Mouse (Mus musculus) spleen, postnatal 4 days (tissue): Measurements from ENCODE around the gene Madd.
A peak's percentile ranks its signal among the peaks of the same experiment; 100 is the strongest.
"Not testable (repeated sequence)": the region's sequence is repeated elsewhere in the genome, so short reads cannot be mapped to it uniquely, and the experiment has no call there.

ENCODE experiments used
- DNase-seq, 2 experiments: peaks; one replicate each; pipeline ENCODE4 v3.0.0; 2022; ENCODE audit warnings: low spot score in 2 of 2

The Madd gene

DNA sequence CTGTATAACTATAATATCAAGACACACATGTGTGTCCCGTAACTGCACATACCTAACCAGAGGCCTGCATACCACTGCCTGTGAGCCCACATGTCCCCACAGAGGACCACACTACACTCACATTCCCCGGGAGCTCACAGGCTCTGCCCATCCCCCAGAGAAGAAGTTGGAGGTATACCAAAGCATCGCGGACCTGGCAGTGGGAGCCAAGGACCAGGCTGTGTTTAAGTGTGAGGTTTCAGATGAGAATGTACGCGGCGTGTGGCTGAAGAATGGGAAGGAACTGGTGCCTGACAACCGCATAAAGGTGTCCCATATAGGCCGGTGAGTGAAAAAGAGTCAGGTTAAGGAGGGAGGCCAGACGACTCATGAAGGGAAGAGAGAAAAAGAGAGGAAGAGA is 58.5 kb downstream of the Madd start:
- DNase-seq: no peak

GRCm38 (mm10) chr2:91123521-91123920 is 60.1 kb downstream of the Madd start:
- no peak for DNase-seq

DNA sequence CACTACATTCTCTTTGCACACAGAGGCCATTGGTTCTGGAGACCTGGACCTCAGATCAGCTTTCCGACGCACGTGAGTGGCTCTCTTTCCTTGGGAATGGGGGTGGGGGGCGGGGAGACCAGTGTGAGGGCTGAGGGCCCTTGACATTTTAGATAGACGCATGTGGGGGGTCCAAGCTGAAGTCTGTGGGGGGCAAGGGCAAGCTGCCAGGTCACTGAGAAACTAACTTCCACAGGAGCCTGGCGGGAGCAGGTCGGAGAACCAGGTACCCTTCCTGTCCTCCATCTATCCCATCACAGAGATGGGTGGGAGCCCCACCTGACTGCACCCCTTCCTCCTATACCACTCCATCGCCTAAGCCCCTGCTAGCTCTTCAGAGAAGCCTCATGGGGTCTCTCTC is 62.1 kb downstream of the Madd start:
- no peak for DNase-seq

- DNase-seq: no peak
These were observed 62.6 kb downstream of the Madd start for GRCm38 (mm10) chr2:91121011-91121410.

DNA sequence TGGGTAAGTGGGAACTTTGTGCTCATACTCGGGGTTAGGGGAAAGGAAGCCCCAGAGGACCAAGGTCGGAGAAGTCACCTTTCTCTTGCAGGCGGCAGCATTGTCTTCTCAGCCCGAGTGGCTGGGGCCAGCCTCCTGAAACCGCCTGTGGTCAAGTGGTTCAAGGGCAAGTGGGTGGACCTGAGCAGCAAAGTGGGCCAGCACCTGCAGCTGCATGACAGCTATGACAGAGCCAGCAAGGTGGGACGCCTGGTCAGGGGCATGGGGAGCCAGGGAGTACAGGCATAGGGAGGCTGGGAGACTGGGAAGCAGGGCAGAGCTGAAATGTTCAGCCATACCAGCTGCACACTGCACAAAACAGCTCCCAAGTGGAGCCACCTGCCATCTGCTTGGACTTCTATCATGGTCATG is 63.4 kb downstream of the Madd start:
- no peak for DNase-seq

DNA sequence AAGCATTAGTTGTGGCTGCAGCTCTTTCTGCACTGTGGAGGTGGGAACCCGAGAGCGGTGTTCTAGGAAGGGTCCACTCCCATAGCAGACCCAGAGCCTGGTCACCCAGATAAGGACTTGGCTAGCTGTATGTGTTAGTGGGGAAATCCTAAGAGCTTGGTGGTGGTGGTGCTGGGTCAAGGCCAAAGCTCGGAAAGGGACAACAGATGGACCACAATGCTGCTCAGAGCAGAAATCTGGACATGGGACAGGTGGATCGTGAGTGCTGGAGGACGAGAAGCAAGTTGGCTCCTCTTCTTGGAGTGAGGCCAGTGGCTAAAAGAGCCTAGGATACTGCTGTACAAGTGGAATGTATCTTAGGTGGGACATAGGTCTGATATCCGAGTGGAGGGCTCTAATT is 64.1 kb downstream of the Madd start:
- no peak for DNase-seq

GRCm38 (mm10) chr2:91119061-91119460 is 64.6 kb downstream of the Madd start:
- no peak for DNase-seq

GRCm38 (mm10) chr2:91118647-91119046 is 65.0 kb downstream of the Madd start:
- no peak for DNase-seq

DNA sequence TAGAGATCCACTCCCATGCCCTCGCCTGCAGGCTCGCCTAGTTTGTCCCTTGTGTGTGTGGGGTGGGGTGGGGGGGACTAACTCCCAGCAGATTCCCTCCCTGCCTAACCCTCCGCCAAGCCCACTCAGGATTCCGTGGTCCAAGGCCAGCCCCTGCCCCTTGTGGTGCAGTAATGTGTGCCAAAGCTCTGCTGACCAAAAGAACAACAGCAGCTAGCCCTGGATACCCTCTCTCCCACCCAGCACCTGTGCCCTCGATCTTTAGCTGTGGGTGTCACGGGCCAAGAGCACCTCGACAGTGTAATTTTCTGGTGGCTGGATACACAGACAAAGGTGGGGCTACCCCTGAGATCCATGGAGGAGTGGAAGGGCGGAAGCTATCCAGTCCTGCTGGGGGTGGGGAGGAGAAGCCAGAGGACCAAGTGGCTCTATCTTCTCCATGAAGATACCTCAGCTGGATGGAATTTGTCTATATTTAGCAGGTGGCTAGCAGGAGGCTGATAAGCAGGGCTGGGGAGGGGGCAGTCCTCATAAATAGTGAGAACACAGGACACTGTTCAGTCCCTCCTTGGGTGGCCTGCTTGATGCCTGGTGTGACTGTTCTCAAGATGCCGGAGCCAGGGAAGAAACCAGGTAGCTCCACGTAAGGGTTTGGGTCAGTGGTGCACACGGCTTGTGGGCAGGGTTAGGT is 65.9 kb downstream of the Madd start, which contains the start of gene Mybpc3:
Gene Mybpc3 (plus strand): TSS at position 560 of the 691 bp plus-strand sequence.
- DNase-seq: no peak

- no peak for DNase-seq
These were observed 66.8 kb downstream of the Madd start for GRCm38 (mm10) chr2:91116842-91117241.

GRCm38 (mm10) chr2:91115578-91115970 is 68.1 kb downstream of the Madd start:
- DNase-seq: no peak

DNA sequence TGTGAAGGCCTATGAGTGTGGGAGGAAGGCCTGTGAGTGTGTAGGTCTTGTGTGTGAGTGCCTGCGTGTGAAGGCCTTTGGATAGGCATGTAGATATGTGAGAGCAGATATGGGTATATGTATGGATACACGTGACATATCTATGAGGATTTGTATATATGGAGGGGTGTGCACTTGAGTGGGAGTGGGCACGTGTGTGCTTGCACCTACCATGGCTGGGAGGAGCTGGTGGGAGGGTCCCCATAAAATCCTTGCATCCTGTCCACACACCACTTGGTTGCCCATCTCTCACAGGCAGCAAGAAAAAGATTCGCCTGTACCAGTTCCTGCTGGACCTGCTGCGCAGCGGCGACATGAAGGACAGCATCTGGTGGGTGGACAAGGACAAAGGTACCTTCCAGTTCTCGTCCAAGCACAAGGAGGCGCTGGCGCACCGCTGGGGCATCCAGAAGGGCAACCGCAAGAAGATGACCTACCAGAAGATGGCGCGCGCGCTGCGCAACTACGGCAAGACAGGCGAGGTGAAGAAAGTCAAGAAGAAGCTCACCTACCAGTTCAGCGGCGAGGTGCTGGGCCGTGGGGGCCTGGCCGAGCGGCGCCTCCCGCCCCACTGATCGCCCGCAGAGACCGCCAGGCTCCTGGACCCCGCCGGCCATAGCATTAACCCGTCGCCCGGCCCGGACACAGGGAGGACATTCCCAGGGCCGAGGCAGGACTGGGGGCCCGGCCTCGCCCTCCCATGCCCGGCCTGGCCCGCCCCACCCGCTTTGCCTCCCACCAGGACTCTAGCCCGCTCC is 68.7 kb downstream of the Madd start:
- DNase-seq: peak; percentile 74 to 89

- no peak for DNase-seq
These were observed 69.8 kb downstream of the Madd start for GRCm38 (mm10) chr2:91113852-91114251.

DNA sequence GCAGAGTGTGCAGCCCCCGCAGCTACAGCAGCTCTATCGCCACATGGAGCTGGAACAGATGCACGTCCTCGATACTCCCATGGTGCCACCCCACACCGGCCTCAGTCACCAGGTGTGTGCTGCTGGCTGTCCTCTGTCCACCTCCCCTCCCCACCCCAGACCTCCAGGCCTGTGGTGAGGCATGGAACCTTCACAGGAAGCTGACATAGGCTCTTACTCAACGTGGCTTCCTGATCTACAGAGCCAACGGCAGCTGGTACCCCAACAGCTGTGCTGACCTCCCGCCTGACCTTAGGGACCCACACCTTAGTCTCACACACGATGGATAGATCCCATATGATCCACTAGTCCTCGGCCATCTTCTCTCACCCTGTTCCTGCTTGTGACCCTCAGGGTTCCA is 70.3 kb downstream of the Madd start:
- DNase-seq: no peak

DNA sequence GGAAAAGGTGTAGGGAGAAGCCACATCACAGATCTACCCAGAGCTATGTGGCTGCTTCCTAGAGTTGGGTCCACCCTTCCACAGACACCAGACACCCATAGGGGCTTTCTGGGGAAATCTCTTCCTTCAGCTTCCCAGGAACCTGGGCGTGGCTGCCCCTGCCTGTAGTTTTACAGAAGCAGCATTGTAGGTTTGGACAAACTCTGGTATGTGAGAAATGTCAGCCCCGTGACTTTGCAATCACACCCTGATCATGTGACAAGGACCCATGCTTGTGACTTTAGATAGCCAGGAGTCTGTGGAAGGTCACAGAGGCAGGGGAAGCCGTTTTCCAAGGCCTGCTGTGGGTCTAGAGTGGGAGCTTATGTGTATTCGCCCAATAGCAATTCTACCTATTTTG is 71.1 kb downstream of the Madd start:
- no peak for DNase-seq

DNA sequence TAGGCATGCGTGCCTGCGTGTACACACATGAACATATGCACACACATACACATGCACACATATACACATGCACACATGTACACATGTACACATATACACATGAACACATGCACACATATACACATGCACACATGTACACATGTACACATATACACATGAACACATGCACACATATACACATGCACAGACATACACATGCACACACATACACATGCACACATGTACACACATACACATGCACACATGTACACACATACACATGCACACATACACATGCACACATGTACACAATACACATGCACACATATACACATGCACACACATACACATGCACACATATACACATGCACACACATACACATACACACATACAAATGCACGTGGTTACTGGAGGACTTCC is 71.8 kb downstream of the Madd start:
- DNase-seq: not testable (repeated sequence)

GRCm38 (mm10) chr2:91110429-91110828 is 73.2 kb downstream of the Madd start:
- DNase-seq: no peak

DNA sequence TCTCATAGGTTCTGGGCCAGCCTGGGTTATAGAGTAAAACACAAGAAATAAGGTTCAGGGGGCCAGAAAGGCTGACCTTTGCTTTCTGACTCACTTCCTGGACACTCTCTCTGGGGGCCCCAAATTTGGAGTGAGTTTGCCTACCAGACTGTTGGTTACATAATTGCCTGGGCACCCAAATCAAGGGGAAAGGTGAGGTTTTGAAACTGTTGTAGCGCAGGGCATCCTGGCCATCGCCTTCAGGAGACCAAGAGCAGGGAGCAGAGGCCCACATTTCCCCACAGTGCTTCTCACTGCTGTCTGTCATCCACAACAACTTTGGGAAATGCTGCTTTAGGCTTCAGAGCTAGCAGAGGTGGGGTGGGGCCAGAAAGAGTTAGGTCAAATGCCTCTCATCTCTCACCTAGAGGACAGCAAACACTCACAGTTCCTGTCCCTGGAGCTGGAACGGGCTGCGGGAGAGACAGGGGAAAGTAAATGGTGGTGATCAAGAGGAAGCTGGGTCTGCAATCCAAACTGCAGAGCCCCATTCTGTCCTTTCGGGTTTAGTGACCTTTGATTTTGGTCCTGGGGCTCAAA is 73.7 kb downstream of the Madd start:
- no peak for DNase-seq

GRCm38 (mm10) chr2:91109241-91109640 is 74.4 kb downstream of the Madd start:
- no peak for DNase-seq

GRCm38 (mm10) chr2:91108156-91108555 is 75.5 kb downstream of the Madd start:
- DNase-seq: no peak

DNA sequence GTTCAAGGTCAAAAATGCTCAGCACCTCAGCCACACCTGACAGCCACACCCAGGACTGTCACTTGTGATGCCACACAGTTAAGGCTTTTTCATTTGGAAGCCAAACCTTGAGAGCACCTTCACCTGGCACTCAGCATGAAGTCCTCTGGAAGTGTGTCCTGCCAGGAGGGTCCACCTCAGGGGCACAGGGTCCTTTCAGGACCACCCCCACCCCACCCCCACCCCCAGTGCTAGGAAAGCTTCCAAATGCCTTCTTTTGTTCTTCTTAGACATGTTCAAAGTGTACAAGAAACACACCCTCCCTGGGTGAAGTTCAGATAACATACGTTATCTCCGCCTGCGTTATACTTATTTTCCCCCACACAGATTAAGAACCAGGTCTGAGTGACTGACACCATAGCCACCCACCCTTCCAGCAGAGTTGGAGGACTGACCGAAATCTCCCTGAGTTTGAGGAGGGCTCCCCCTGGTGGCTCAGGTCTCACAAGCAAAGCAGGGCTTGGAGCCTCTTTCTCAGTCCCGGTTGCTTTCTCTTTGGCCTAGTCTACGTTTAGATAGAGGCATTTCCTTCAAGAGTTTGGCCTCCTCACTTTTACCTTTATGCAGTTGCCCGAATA is 82.4 kb downstream of the Madd start:
- peak; percentile 88 to 97 for DNase-seq

GRCm38 (mm10) chr2:91098156-91098555 is 85.5 kb downstream of the Madd start:
- DNase-seq: no peak
